Mouse (Mus musculus) stomach, postnatal 0 days (tissue): Measurements from ENCODE around the gene Fjx1.

Source experiments
- CTCF ChIP-seq: IDR thresholded peaks from 2 replicates; pipeline ENCODE4 v1.5.1; 2016; ENCODE audit warnings: antibody characterized with exemption, low read depth, mild to moderate bottlenecking, moderate library complexity
- EP300 ChIP-seq: optimal IDR thresholded peaks from 2 replicates; pipeline ENCODE3; 2016; ENCODE audit warnings: antibody characterized with exemption

DNA sequence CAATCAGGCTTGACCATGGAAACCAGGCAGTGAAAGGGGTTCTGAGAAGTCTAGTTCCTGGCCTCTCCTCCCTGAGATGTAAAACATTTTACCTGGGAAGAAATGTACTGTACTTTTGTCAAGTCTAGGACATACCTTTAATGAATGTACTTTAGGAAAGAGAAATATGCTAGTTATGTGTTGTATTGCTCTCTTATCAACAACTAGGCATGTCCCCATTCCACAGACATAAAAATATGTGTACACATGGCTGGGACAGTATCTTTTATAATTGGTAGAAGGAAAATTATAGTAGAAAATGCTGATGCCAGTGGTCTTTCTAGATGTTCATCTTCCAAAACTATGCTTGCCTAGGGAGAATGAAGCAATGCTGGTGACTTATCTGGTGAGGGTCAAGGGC lies 24.3 kb downstream of the Fjx1 start:
- TF ChIP-seq CTCF (no peak), EP300 (no peak)
